Mouse (Mus musculus) kidney, adult 2 months (tissue): ENCODE data around the gene H6pd.

Experiments used
- CTCF ChIP-seq: fragments of 200-500 bp; conservative IDR thresholded peaks from 2 replicates; pipeline ENCODE4 v1.5.1; 2011; ENCODE audit warnings: low read depth, mild to moderate bottlenecking, control low read depth, low read length, moderate library complexity, mixed read lengths; ENCODE audit not compliant: insufficient read depth, insufficient read length
- POLR2A ChIP-seq: fragments of 200-500 bp; IDR thresholded peaks from one replicate; pipeline ENCODE4 v1.6.1; 2011; ENCODE audit warnings: low read depth, low read length, control low read depth

- TF ChIP-seq POLR2A (peak; percentile 12), CTCF (no peak)
These were observed at the start of gene H6pd for GRCm38 (mm10) chr4:150008853-150009586.
